14 mouse cellular contexts compared by ENCODE assay signal in the genomic region with DNA sequence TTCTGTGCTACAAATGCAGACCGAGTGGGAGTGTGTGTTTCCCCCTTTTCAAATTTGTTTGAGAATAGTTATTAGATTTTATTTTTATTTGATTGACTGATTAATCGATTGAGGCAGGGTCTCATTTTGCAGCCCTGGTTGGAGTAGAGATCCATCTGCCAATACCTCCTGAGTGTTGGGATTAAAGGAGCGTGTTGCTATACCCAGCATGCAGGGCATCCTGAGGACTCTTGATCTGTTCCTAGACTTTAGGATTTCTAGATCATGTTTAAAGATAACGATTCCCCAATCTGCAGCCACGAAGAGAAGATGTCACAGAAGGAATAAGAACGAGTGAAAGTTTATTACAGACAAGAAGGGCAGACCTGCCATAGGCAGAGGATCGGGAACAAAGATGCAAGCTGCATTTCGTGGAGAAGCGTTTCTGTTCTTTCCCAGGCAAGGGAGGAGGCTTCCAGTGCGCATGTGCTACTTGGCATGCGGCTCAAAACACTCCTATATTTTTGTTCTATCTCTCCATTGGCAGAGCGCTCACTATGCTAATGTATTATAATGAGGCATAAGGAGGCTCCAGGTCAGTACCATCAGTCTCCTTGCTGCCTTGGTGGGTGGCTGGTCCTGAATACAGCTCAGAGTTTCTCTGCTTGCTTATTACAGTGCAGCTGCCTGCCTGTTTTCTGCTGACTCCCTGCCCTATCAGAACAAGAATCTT. TPM values are rescaled to one million over a fixed set of nuclear protein-coding genes. Genes with fewer than 3 reads are reported as not detected.
DNase-seq lines count a peak whose midpoint lies in the region; ATAC-seq lines count a peak whose summit lies in the region.
"Had no signal": no experiment of that assay in that cellular context is flagged by ENCODE, and none has a peak within 500 bp of the region (broad histone marks: within the 10 kb centered on the region; RNA-seq: fewer than 3 reads in every experiment).

No protein-coding gene starts in this region.

- 47% methylated on average over 12 of the region's 12 CpGs for WGBS in hindbrain, embryonic 13.5 days
- 43% methylated on average over 12 of the region's 12 CpGs for WGBS in neural tube, embryonic 14.5 days

- 0 out of 2 replicates have a peak overlapping the region, but pooled peaks have one; percentile 25 for H3K4me2 ChIP-seq in hindbrain, embryonic 13.5 days
- peak overlapping the region; percentile 19; the same call in 1 of the 2 replicates for H3K4me2 ChIP-seq in neural tube, embryonic 14.5 days (ENCODE audit: low read depth, low read length)
- H3K4me2 ChIP-seq: embryonic facial prominence, embryonic 12.5 days had no signal

- H3K4me3 ChIP-seq in hindbrain, embryonic 13.5 days, result no peak overlapping the region
- H3K4me3 ChIP-seq in neural tube, embryonic 14.5 days (ENCODE audit: low read depth, low read length), result no peak overlapping the region
- H3K4me3 ChIP-seq: embryonic facial prominence, embryonic 12.5 days; gastrocnemius, adult 2 months; megakaryocyte, embryonic 14.5 days had no signal

- no peaks in the 10 kb centered on the region for H3K27me3 ChIP-seq in hindbrain, embryonic 13.5 days
- no peaks in the 10 kb centered on the region for H3K27me3 ChIP-seq in neural tube, embryonic 14.5 days (ENCODE audit: control insufficient read depth, insufficient read depth, low read length)
- H3K27me3 ChIP-seq: embryonic facial prominence, embryonic 12.5 days had no signal

- peaks cover 14% of the 10 kb centered on the region; the same call in 1 of the 2 replicates for H3K4me1 ChIP-seq in hindbrain, embryonic 13.5 days (replicated peaks)
- 0 out of 2 replicates have a peak, but pooled peaks cover 5% of the 10 kb centered on the region for H3K4me1 ChIP-seq in neural tube, embryonic 14.5 days (ENCODE audit: control insufficient read depth, insufficient read depth, low read length)
- H3K4me1 ChIP-seq: embryonic facial prominence, embryonic 12.5 days had no signal

- peak; percentile 88 for ATAC-seq in frontal cortex, adult (ENCODE audit: low TSS enrichment)
- ATAC-seq in hindbrain, embryonic 13.5 days (ENCODE audit: low FRiP score), result peak; percentile 89
- ATAC-seq in neural tube, embryonic 14.5 days (ENCODE audit: low read depth), result peak; percentile 91
- ATAC-seq: CD4-positive, CD25-positive, alpha-beta regulatory T cell, adult 4 months had no signal

- no peaks in the 10 kb centered on the region for H3K9me3 ChIP-seq in hindbrain, embryonic 13.5 days
- no peaks in the 10 kb centered on the region for H3K9me3 ChIP-seq in neural tube, embryonic 14.5 days (ENCODE audit: control insufficient read depth, low read length)
- H3K9me3 ChIP-seq: embryonic facial prominence, embryonic 12.5 days; megakaryocyte, embryonic 14.5 days had no signal

- H3K9ac ChIP-seq in hindbrain, embryonic 13.5 days, result 0 out of 2 replicates have a peak overlapping the region, but pooled peaks have one; percentile 0
- 0 out of 2 replicates have a peak overlapping the region, but pooled peaks have one; percentile 17 for H3K9ac ChIP-seq in neural tube, embryonic 14.5 days (replicated peaks; ENCODE audit: low read depth, low read length)
- H3K9ac ChIP-seq: embryonic facial prominence, embryonic 12.5 days had no signal

- peak overlapping the region; percentile 52 for H3K27ac ChIP-seq in hindbrain, embryonic 13.5 days
- peak overlapping the region; percentile 52; the same call in 1 of the 2 replicates for H3K27ac ChIP-seq in neural tube, embryonic 14.5 days (ENCODE audit: low read depth, low read length)
- H3K27ac ChIP-seq: embryonic facial prominence, embryonic 12.5 days; gastrocnemius, adult 2 months had no signal

- H3K36me3 ChIP-seq in hindbrain, embryonic 13.5 days, result no peaks in the 10 kb centered on the region
- H3K36me3 ChIP-seq in neural tube, embryonic 14.5 days (ENCODE audit: control insufficient read depth, insufficient read depth, low read length), result no peaks in the 10 kb centered on the region
- H3K36me3 ChIP-seq: embryonic facial prominence, embryonic 12.5 days had no signal

- DNase-seq in frontal cortex, postnatal 25 days (ENCODE audit: low spot score in 2 of 2), result no peak
- peak; percentile 66 for DNase-seq in brain, embryonic 18.5 days (ENCODE audit: low read depth, low spot score)
- no peak for DNase-seq in heart, adult 18-20 months
- no peak for DNase-seq in thymus, postnatal 0 days (ENCODE audit: low spot score)
- DNase-seq in gastrocnemius, adult 18-20 months (ENCODE audit: low spot score), result no peak
- DNase-seq: gastrocnemius, adult 2 months; kidney, adult 9 months had no signal

RNA-seq across cellular contexts. Expression of a gene that starts 53.9 kb away (rescaled TPM):
- not detected in 2 replicates for polyA plus RNA-seq in hindbrain, embryonic 13.5 days (2015; fragmentation: Nextera tagmentation; extraction: Ambion mirVana)
- 0.04 TPM in 1 of 2 replicates, not detected in the other for polyA plus RNA-seq in neural tube, embryonic 14.5 days (2014; fragmentation: Nextera tagmentation; extraction: Ambion mirVana)
- total RNA-seq in heart, adult 18-20 months (2021), result under 1 TPM in 1 of 2 experiments, not detected in 1; 0.18 TPM
- polyA plus RNA-seq in thymus, postnatal 0 days (2015; fragmentation: Nextera tagmentation; extraction: Ambion mirVana), result not detected in 2 replicates
- total RNA-seq in gastrocnemius, adult 18-20 months (2021), result under 1 TPM in 1 of 2 experiments, not detected in 1; 0.07 TPM
- total RNA-seq: gastrocnemius, adult 2 months had no signal
- polyA plus RNA-seq: CD4-positive, CD25-positive, alpha-beta regulatory T cell, adult 4 months; embryonic facial prominence, embryonic 12.5 days; liver, embryonic 16.5 days had no signal
